Mouse (Mus musculus) central nervous system, embryonic 18 days (tissue): ENCODE results near the gene Gm10057. TPM values are rescaled to one million over a fixed set of nuclear protein-coding genes. Genes with fewer than 3 reads are reported as not detected.

Experiments used
- polyA plus RNA-seq: library from polyadenylated mRNA; depleted of rRNA; stranded (reverse); fragments of >200 nt; gene quantifications from 2 replicates; pipeline ENCODE4 v1.2.3, GENCODE M21; 2012; rRNA removed

The Gm10057 gene
- not detected in 2 replicates for polyA plus RNA-seq

GRCm38 (mm10) chrX:154054939-154055338 is at the start of gene Gm10057:
Gm10057 (minus strand) TSS chrX:154055039.

GRCm38 (mm10) chrX:154033727-154034126 is 21.1 kb downstream of the Gm10057 start, which contains the start of gene 4921511M17Rik:
4921511M17Rik (minus strand) TSS chrX:154033827.

GRCm38 (mm10) chrX:154012540-154012939 is 42.3 kb downstream of the Gm10057 start, which contains the start of gene Samt1:
Samt1 (minus strand) TSS chrX:154012640.

Other genes with a start within 250 kb of the Gm10057 start
- gene Spin2c, start 222.8 kb downstream of the Gm10057 start, polyA plus RNA-seq: 15.8 and 19.7 TPM in 2 replicates
- not detected in 2 replicates for gene Samt1, start 42.4 kb downstream of the Gm10057 start, polyA plus RNA-seq
- not detected in 2 replicates for gene 4921511M17Rik, start 21.2 kb downstream of the Gm10057 start, polyA plus RNA-seq
- gene Gm15140, start 65.6 kb upstream of the Gm10057 start, polyA plus RNA-seq: not detected in 2 replicates